Mouse (Mus musculus): Measurements from ENCODE around the gene Chdh.

DNA sequence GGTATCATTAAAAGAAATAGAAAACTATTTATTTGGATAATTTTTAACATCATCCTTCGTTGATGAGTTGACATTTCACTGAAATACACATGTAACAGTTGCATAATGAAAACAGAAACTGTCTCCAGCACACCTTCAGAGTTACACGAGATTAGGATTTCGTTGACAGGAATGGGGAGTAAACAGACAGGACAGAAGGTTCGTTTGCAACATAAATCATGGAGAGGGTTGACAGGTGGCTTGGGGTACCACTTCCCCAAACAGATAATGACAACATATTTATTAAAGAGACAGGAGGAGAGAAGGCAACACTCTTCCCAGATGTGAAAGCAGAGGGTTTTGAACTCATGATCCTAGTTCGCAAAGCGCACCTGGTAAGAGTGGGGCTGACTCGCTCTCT is 46.1 kb downstream of the Chdh start:
- TF ChIP-seq CTCF (IDR thresholded peaks at IDR 0.05; ENCODE audit: borderline replicate concordance, extremely low read depth, insufficient read depth, insufficient read length) (no peak), POLR2A (IDR thresholded peaks at IDR 0.05; ENCODE audit: borderline replicate concordance, extremely low read depth, insufficient read depth, insufficient read length, poor library complexity, severe bottlenecking) (no peak)

Data from brain, embryonic 14.5 days (tissue).